Mouse (Mus musculus): ENCODE results near the gene B4galt2. TPM values are rescaled to one million over a fixed set of nuclear protein-coding genes. Genes with fewer than 3 reads are reported as not detected.

Gene B4galt2
- 24.8 and 27.9 TPM in 2 replicates for polyA plus RNA-seq (2016; fragmentation: Nextera tagmentation; extraction: Ambion mirVana)

DNA sequence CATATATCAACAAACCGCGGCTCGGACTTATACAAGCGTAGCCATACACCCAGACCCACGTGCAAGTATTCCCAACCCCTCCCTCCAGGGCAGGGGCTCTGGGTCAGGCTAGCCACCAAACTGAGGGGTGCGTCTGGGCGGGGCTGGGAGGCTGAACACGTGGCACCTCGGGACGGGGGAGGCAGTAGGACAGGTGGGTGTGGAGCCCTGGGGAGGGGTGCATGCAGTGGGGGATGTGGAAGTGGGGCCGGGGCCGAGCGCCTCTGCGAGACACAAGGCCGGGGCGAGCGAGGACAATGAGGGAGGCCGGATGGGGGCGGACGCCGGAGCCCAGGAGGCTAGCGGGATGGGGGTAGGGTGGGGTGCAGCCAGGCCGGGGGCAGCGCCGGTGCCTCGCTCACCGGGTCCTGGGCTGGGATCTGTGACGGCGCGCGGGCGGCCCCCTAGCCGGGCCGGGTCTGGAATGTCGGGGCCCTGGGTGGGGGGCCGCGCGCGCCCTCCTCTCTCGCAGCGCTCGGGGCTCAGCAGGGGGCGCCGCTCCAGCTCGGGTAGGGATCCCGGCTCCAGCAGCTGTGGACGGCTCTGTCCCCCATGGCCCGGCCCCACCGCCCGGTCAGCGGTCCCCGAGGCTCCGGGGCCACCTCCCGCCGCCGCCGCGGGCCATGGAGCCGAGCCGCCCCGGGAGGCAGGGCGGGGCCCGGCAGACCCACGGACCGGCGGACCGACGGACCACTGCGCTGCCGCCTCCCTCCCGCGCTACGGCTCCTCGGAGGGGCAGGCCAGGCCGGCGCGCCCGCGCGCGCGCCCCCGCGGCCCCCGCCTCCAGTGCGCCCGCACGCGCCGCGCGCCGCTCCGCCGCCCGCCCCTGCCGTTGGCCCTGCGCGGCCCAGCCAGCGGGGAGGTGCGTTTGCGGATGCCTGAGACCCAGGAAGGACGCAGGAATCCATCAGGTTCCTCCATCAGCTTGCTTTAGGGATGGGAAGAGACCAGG lies at the start of gene B4galt2:
B4galt2 (minus strand) TSS at position 787 of the 991 bp plus-strand sequence.
- no peaks in the 10 kb centered on the region for H3K9me3 ChIP-seq (replicated peaks)
- under 1% methylated on average over 91 of the region's 103 CpGs for WGBS
- peak within 1 kb of the TSS; percentile 90 for H3K4me3 ChIP-seq
- H3K27ac ChIP-seq (replicated peaks): peak within 1 kb of the TSS; percentile 96
- H3K36me3 ChIP-seq: peaks cover 58% of the 10 kb centered on the region
- H3K4me1 ChIP-seq: peaks cover 77% of the 10 kb centered on the region
- peak; percentile 72 for DNase-seq (ENCODE audit: low spot score)
- H3K27me3 ChIP-seq (ENCODE audit: low read depth, poor library complexity, severe bottlenecking): 0 out of 2 replicates have a peak, but pooled peaks cover 8% of the 10 kb centered on the region

DNA sequence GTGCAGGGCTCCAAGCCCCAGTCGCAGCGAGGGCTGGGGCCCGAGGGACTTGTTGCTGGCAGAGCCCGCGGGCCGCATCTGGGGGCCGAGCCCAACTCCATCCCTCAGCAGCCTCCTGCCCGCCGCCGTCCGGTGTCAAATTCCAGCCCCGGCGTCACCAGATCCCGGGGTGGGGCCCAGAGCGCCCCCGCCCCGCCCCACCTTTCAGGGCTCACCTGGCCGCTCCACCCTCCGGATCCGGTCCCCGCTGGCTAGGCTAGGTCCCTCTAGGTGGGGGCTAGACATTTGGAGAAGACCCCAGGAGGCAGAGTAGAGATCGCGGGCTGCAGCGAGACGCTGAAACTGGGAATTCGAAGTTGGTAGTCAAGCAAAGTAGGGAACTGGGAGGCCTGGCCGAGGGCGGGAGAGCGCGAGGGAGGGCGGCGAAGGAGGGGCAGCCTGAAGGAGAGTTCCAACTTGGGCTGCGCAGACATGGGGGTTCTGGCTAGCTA lies 46.1 kb upstream of the B4galt2 start, which contains the start of gene Artn:
Artn (minus strand) TSS at position 373 of the 491 bp plus-strand sequence.
- Histone ChIP-seq H3K36me3 (peaks cover 5% of the 10 kb centered on the region), H3K4me1 (peaks cover 34% of the 10 kb centered on the region), H3K27ac (replicated peaks) (peak within 1 kb of the TSS; percentile 46; the same call in 1 of the 2 replicates), H3K9me3 (replicated peaks) (no peaks in the 10 kb centered on the region), H3K27me3 (ENCODE audit: low read depth, poor library complexity, severe bottlenecking) (peaks cover 71% of the 10 kb centered on the region), H3K4me3 (peak within 1 kb of the TSS; percentile 54)
- DNase-seq (ENCODE audit: low spot score): peak; percentile 62
- WGBS: 1% methylated on average over 33 of the region's 33 CpGs

DNA sequence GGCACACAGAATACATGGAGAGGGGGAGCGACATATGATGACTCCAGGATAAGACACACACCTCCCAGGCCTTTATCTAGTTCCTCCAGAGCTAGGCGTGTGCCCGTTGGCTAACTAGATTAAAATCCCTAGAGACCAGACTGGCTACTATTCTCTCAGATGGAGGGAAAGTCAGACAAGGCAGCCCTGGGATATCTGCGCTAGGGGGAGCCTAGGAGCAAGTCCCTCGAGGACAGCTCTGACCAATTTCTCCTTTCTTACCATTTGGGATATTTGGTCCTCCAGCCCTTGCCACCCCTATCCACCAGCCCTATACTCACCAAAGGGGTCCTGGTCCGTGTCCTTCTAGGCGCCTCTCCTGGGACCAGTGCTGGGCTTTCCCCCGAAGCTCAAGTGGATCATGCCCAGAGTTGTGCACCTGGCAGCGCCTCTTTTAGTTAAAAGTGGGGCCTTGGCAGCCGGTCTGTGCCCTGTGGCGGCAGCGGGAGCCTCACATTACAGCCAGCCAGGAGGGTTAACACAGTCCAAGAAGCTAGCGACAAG lies 45.5 kb upstream of the B4galt2 start:
- peak; percentile 56 for DNase-seq (ENCODE audit: low spot score)
- 2% methylated on average over 13 of the region's 13 CpGs for WGBS
- peaks cover 78% of the 10 kb centered on the region for H3K27me3 ChIP-seq (ENCODE audit: low read depth, poor library complexity, severe bottlenecking)
- H3K9me3 ChIP-seq (replicated peaks): no peaks in the 10 kb centered on the region
- peaks cover 34% of the 10 kb centered on the region for H3K4me1 ChIP-seq
- H3K27ac ChIP-seq (replicated peaks): peak overlapping the region; percentile 46; the same call in 1 of the 2 replicates
- H3K4me3 ChIP-seq: peak overlapping the region; percentile 54
- peaks cover 5% of the 10 kb centered on the region for H3K36me3 ChIP-seq

DNA sequence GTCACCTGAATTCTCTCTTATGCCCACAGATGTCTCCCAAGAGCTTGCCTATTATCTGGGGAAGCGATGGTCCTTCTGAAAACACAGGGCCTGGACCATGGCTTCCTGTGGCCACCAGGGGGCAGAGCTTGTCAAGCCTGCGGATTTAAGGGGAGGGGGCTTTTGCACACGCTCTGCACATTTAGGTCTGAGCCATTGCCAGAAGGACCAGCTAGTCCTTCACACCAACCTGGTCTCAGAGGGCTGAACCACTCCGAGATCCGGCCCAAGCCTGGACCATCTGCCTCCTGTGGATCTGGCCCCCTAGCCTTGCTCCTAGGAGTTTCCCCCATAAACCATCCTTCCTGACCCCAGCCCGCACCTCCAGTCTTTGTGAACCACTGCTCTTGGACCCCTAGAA lies 44.9 kb upstream of the B4galt2 start:
- peaks cover 81% of the 10 kb centered on the region for H3K27me3 ChIP-seq (ENCODE audit: low read depth, poor library complexity, severe bottlenecking)
- H3K36me3 ChIP-seq: peaks cover 5% of the 10 kb centered on the region
- H3K4me3 ChIP-seq: no peak overlapping the region
- peaks cover 34% of the 10 kb centered on the region for H3K4me1 ChIP-seq
- H3K27ac ChIP-seq (replicated peaks): no peak overlapping the region
- WGBS: 7% methylated on average over 6 of the region's 6 CpGs
- H3K9me3 ChIP-seq (replicated peaks): no peaks in the 10 kb centered on the region
- DNase-seq (ENCODE audit: low spot score): peak; percentile 79

DNA sequence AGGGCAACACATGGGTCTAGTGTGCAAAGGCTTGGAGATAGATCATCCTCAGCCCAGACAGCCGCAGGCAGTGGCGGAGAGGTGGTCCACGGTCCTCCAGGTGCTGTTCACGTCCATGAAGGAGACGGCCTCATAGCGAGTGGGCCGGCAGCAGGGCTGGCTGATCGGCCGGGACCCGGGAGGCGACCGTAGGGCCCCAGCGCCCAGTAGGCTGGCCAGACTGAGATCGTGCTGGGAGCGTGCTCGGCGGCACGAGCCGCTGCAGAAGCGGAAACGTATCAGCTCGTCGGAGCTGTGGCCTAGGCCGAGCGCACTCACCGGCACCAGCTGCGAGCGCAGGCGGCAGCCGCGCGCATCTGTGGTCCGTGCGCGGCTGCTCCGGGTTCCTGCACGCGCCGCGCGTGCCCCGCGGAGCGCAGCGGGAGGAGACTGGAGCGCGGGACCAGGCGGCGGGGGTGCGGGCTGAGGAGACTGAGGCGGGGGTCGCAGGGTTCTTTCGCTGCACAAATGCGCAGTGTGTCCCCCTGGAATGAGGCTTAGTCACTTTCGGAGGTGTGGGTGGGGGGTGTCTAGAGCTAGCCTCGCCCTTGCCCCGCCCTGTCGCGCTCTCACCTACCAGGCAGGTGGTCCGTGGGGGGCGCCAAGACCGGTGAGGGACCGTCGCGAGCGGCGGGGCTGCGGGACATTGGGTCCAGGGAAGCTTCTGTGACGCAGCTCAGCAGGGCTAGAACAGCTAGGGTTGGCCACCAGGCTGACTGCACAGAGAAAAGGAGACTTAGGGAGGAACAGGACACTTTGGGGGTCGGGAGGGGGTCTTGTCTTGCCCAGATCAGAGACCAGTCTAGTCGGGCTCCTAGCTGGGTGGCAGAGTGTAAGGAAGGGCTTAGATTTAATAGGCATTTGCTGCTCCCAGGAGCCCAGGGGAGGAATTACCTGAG lies 43.5 kb upstream of the B4galt2 start:
- Histone ChIP-seq H3K36me3 (no peaks in the 10 kb centered on the region), H3K27ac (replicated peaks) (peak overlapping the region; percentile 69), H3K4me1 (peaks cover 34% of the 10 kb centered on the region), H3K27me3 (ENCODE audit: low read depth, poor library complexity, severe bottlenecking) (peaks cover 93% of the 10 kb centered on the region), H3K9me3 (replicated peaks) (no peaks in the 10 kb centered on the region), H3K4me3 (peak overlapping the region; percentile 63)
- DNase-seq (ENCODE audit: low spot score): peak; percentile 55
- 3% methylated on average over 71 of the region's 71 CpGs for WGBS

DNA sequence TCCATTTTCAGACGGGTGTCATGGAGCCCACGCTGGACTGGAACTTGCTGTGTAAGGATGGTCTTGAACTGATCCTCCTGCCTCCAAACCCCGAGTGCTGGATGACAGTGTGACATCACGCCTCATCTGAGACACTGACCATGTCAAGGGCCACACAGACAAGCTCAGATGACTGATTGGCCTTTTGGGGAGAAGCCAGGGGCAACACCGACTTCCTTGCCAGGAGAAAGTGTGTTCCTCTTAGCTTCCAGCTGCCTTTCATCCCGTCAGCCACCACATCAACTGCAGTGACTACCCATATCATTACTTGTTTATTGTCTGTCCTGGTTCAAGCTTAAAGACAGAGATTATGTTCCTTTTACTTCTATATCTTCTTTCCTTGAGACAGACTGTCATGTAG lies 41.6 kb upstream of the B4galt2 start:
- H3K4me3 ChIP-seq: no peak overlapping the region
- WGBS: 68% methylated on average over 5 of the region's 6 CpGs
- peaks cover 83% of the 10 kb centered on the region for H3K27me3 ChIP-seq (ENCODE audit: low read depth, poor library complexity, severe bottlenecking)
- peaks cover 34% of the 10 kb centered on the region for H3K4me1 ChIP-seq
- no peaks in the 10 kb centered on the region for H3K9me3 ChIP-seq (replicated peaks)
- H3K36me3 ChIP-seq: no peaks in the 10 kb centered on the region
- no peak overlapping the region for H3K27ac ChIP-seq (replicated peaks)
- no peak for DNase-seq (ENCODE audit: low spot score)

DNA sequence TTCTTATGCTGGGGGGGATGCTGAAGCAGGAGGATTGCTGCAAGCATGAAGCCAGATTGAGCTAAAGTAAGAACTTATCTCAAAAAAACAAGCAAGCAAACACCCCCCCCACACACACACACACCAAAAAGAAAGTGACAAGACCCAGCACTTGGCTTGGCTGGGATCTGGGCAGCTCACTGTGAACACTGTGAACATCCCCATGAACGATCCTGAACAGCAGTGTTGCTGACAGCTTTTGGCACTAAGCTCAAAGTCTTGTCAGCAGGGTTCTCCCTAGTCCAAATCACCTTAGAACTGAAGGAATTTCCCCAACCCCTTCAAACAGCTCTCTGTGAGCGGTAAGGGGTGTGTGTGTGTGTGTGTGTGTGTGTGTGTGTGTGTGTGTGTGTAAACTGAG lies 40.2 kb upstream of the B4galt2 start:
- Histone ChIP-seq H3K4me3 (no peak overlapping the region), H3K9me3 (replicated peaks) (no peaks in the 10 kb centered on the region), H3K36me3 (no peaks in the 10 kb centered on the region), H3K27me3 (ENCODE audit: low read depth, poor library complexity, severe bottlenecking) (peaks cover 68% of the 10 kb centered on the region), H3K27ac (replicated peaks) (no peak overlapping the region), H3K4me1 (peaks cover 20% of the 10 kb centered on the region)
- WGBS: 65% methylated on average over 2 of the region's 2 CpGs
- DNase-seq (ENCODE audit: low spot score): no peak

DNA sequence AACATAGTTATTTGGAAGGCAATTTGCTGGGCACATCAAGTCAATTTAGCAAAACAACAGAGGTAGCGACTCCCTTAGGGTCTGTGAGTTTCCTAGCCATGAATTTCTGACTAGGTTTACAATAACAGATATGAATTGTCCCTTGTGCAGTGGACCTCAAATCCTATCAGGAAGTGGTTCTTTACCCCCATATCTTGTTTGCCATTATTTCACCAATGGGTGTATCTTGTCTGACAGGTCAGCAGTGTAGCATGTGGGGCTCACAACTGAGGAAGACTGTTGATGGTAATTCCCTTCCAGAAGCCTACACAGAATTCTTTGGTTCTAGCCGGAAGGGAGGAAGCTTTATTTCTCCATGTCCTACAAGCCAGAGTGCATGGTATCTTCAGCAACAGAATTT lies 38.1 kb upstream of the B4galt2 start:
- Histone ChIP-seq H3K4me1 (peaks cover 1% of the 10 kb centered on the region), H3K27ac (replicated peaks) (no peak overlapping the region), H3K9me3 (replicated peaks) (no peaks in the 10 kb centered on the region), H3K4me3 (no peak overlapping the region), H3K36me3 (no peaks in the 10 kb centered on the region), H3K27me3 (ENCODE audit: low read depth, poor library complexity, severe bottlenecking) (peaks cover 47% of the 10 kb centered on the region)
- WGBS: 89% methylated on average over 2 of the region's 2 CpGs
- DNase-seq (ENCODE audit: low spot score): no peak

DNA sequence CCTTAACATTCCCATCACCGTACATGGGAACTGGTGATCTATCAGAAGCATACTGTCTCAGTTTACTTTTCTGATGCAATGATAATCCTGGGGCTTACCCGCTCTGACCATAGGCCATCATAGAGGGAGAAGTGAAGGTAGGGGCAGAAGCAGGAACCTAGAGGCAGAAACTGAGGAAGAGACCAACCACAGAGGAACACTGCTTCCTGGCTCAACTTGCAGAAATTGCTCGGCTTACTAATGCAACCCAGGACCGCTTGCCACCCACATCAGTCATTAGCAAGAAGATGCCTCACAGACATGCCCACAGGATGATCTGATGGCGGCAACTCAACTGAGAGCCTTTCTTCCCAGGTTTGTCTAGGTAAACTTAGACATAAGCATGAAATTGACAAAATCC lies 35.5 kb upstream of the B4galt2 start:
- H3K9me3 ChIP-seq (replicated peaks): no peaks in the 10 kb centered on the region
- DNase-seq (ENCODE audit: low spot score): no peak
- H3K4me1 ChIP-seq: peaks cover 18% of the 10 kb centered on the region
- 92% methylated on average over 5 of the region's 5 CpGs for WGBS
- H3K36me3 ChIP-seq: no peaks in the 10 kb centered on the region
- H3K4me3 ChIP-seq: no peak overlapping the region
- no peak overlapping the region for H3K27ac ChIP-seq (replicated peaks)
- H3K27me3 ChIP-seq (ENCODE audit: low read depth, poor library complexity, severe bottlenecking): peaks cover 21% of the 10 kb centered on the region

DNA sequence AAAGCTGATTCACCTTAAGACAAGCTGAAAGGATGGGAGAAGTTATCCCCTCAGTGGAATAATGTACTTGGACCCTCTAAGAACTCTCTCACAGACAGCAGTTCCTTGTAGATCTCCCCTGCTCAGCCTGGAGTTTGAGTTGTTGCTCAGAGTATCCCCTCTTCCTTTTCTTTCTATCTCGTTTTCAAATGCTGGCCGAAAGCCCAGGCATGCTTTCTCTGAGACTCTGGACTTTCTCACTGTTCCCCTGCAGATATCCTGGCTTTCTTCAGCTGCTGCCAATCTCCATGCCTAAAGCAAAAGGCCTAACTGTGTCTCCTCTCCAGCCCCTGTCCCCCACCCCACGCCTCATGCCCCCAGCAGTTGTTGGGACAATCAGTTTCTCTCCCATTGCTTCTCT lies 35.0 kb upstream of the B4galt2 start:
- no peaks in the 10 kb centered on the region for H3K9me3 ChIP-seq (replicated peaks)
- H3K27me3 ChIP-seq (ENCODE audit: low read depth, poor library complexity, severe bottlenecking): peaks cover 18% of the 10 kb centered on the region; the same call in 1 of the 2 replicates
- no peak overlapping the region for H3K27ac ChIP-seq (replicated peaks)
- H3K4me1 ChIP-seq: peaks cover 23% of the 10 kb centered on the region
- no peaks in the 10 kb centered on the region for H3K36me3 ChIP-seq
- DNase-seq (ENCODE audit: low spot score): no peak
- H3K4me3 ChIP-seq: no peak overlapping the region
- 81% methylated on average over 3 of the region's 3 CpGs for WGBS

DNA sequence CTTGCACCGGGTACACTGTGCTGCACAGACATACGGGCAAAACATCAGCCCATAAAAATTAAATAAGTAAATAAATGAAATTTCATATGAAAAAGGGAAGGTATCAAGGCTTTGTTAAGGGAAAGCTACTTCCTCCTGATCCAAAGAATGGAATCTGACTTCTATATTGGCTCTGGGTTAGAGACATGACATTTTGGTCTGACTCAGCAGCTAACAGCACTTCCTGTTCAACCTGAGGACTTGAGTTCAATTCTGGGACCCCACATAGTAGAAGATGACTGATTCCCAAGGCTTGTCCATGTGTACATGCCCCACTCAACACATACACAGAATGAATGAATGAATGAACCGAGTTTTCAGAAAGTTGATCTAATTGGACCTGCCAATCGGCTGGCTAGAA lies 34.6 kb upstream of the B4galt2 start:
- Histone ChIP-seq H3K27ac (replicated peaks) (no peak overlapping the region), H3K9me3 (replicated peaks) (no peaks in the 10 kb centered on the region), H3K4me3 (no peak overlapping the region), H3K4me1 (peaks cover 27% of the 10 kb centered on the region), H3K36me3 (no peaks in the 10 kb centered on the region), H3K27me3 (ENCODE audit: low read depth, poor library complexity, severe bottlenecking) (peaks cover 14% of the 10 kb centered on the region; the same call in 1 of the 2 replicates)
- 93% methylated on average over 4 of the region's 4 CpGs for WGBS
- no peak for DNase-seq (ENCODE audit: low spot score)

DNA sequence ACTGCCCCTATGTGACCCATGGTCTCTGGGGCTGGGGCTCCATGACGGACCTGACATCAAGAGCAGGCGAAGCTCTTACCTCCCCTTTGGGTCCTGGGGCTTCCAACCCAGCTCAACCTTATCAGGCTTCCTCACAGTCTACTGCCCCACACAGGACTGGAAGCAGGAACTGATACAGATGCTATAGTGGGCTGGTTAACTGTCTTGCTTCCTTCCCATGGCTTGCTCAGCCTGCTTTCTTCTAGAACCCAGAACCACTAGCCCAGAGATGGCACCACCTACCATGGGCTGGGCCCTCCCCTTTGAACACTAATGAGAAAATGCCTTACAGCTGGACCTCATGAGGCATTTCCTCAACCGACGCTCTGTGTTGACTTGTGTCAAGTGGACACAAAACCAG lies 34.1 kb upstream of the B4galt2 start:
- H3K4me3 ChIP-seq: no peak overlapping the region
- peaks cover under 1% of the 10 kb centered on the region for H3K36me3 ChIP-seq
- 89% methylated on average over 4 of the region's 4 CpGs for WGBS
- no peak for DNase-seq (ENCODE audit: low spot score)
- no peak overlapping the region for H3K27ac ChIP-seq (replicated peaks)
- no peaks in the 10 kb centered on the region for H3K9me3 ChIP-seq (replicated peaks)
- H3K4me1 ChIP-seq: peaks cover 32% of the 10 kb centered on the region
- H3K27me3 ChIP-seq (ENCODE audit: low read depth, poor library complexity, severe bottlenecking): peaks cover 9% of the 10 kb centered on the region; the same call in 1 of the 2 replicates

Measured in midbrain, embryonic 10.5 days (tissue).